Comparison of ENCODE assay signal across 9 mouse cellular contexts in genomic region chr8:79208691-79209640, GRCm38 (mm10). TPM values are rescaled to one million over a fixed set of nuclear protein-coding genes. Genes with fewer than 3 reads are reported as not detected.
DNase-seq lines count a peak whose midpoint lies in the region; ATAC-seq and TF ChIP-seq lines count a peak whose summit lies in the region.
"Had no signal": no experiment of that assay in that cellular context is flagged by ENCODE, and none has a peak within 500 bp of the region (broad histone marks: within the 10 kb centered on the region; RNA-seq: fewer than 3 reads in every experiment).

No protein-coding gene starts in this region.

- peak overlapping the region; percentile 100 for H3K27ac ChIP-seq in embryonic fibroblast, embryonic 13.5 days (ENCODE audit: insufficient read depth, low read length)
- H3K27ac ChIP-seq in heart, postnatal 0 days (ENCODE audit: low read depth): peak overlapping the region; percentile 97
- H3K27ac ChIP-seq in midbrain, embryonic 11.5 days (ENCODE audit: low read depth, low read length): no peak overlapping the region

- H3K9me3 ChIP-seq in heart, postnatal 0 days (replicated peaks; ENCODE audit: control insufficient read depth, low read length): no peaks in the 10 kb centered on the region
- no peaks in the 10 kb centered on the region for H3K9me3 ChIP-seq in midbrain, embryonic 11.5 days (ENCODE audit: control insufficient read depth, low read length)

- no peaks in the 10 kb centered on the region for H3K36me3 ChIP-seq in heart, postnatal 0 days (replicated peaks; ENCODE audit: control insufficient read depth, insufficient read depth, low read length)
- H3K36me3 ChIP-seq in midbrain, embryonic 11.5 days (ENCODE audit: control insufficient read depth, insufficient read depth, low read length): no peaks in the 10 kb centered on the region

- peak; percentile 73 for DNase-seq in adrenal gland, adult 2 months
- no peak for DNase-seq in adrenal gland, postnatal 4 days (ENCODE audit: low spot score in 2 of 2)
- peak; percentile 92 for DNase-seq in heart, postnatal 0 days (ENCODE audit: low spot score)
- DNase-seq in kidney, postnatal 14 days: peak; percentile 30
- DNase-seq in midbrain, embryonic 11.5 days (ENCODE audit: low spot score, missing footprints): peak; percentile 90
- DNase-seq in layer of hippocampus, adult 9-11 months: no peak

- peaks cover 19% of the 10 kb centered on the region for H3K4me1 ChIP-seq in embryonic fibroblast, embryonic 13.5 days (ENCODE audit: control insufficient read depth, insufficient read depth, low read length)
- H3K4me1 ChIP-seq in heart, postnatal 0 days (ENCODE audit: control insufficient read depth, insufficient read depth): peaks cover 38% of the 10 kb centered on the region
- peaks cover 16% of the 10 kb centered on the region for H3K4me1 ChIP-seq in midbrain, embryonic 11.5 days (ENCODE audit: control insufficient read depth, insufficient read depth, low read length)

- TF ChIP-seq CTCF in embryonic fibroblast, embryonic 13.5 days (IDR thresholded peaks at IDR 0.05; ENCODE audit: borderline replicate concordance, insufficient read depth, low read length): no peak
- no peak for TF ChIP-seq CTCF in heart, postnatal 0 days (IDR thresholded peaks at IDR 0.05; ENCODE audit: low read depth)

- H3K9ac ChIP-seq in heart, postnatal 0 days (replicated peaks; ENCODE audit: low read depth, low read length): peak overlapping the region; percentile 67
- H3K9ac ChIP-seq in midbrain, embryonic 11.5 days (ENCODE audit: low read length): peak overlapping the region; percentile 60

- peak; percentile 18; the same call in 1 of the 2 replicates for TF ChIP-seq EP300 in heart, postnatal 0 days (IDR thresholded peaks at IDR 0.05; ENCODE audit: low read depth)

- no peak overlapping the region for H3K4me3 ChIP-seq in embryonic fibroblast, embryonic 13.5 days (ENCODE audit: insufficient read depth, low read length)
- peak overlapping the region; percentile 38 for H3K4me3 ChIP-seq in heart, postnatal 0 days (ENCODE audit: low read depth, low read length)
- H3K4me3 ChIP-seq in midbrain, embryonic 11.5 days (ENCODE audit: low read depth, low read length): no peak overlapping the region; the same call in 1 of the 2 replicates

- TF ChIP-seq POLR2A in embryonic fibroblast, embryonic 13.5 days (IDR thresholded peaks at IDR 0.05; ENCODE audit: low read depth, low read length): peak; percentile 36

- H3K4me2 ChIP-seq in heart, postnatal 0 days (ENCODE audit: low read depth, low read length): peak overlapping the region; percentile 60
- H3K4me2 ChIP-seq in midbrain, embryonic 11.5 days: peak overlapping the region; percentile 51

- peak; percentile 91 for ATAC-seq in heart, postnatal 0 days (ENCODE audit: insufficient read depth, low read depth)
- peak; percentile 51 for ATAC-seq in midbrain, embryonic 11.5 days (ENCODE audit: low FRiP score)
- ATAC-seq in granulocyte monocyte progenitor cell, adult 5-6 weeks (replicated peaks; ENCODE audit: poor library complexity, severe bottlenecking): no peak

- H3K27me3 ChIP-seq in heart, postnatal 0 days (ENCODE audit: control insufficient read depth, insufficient read depth, low read length): no peaks in the 10 kb centered on the region
- no peaks in the 10 kb centered on the region for H3K27me3 ChIP-seq in midbrain, embryonic 11.5 days (ENCODE audit: control insufficient read depth, insufficient read depth, low read length)

- WGBS in heart, postnatal 0 days: 16% methylated on average over 15 of the region's 15 CpGs
- 10% methylated on average over 15 of the region's 15 CpGs for WGBS in midbrain, embryonic 11.5 days

RNA-seq across cellular contexts. Expression of gene 1700011L22Rik, which starts 39.4 kb away (rescaled TPM):
- not detected for total RNA-seq in adrenal gland, adult 2 months (2021)
- not detected in 2 replicates for polyA plus RNA-seq in adrenal gland, adult 2 months (2012; rRNA removed)
- total RNA-seq in adrenal gland, postnatal 4 days (2021): not detected
- not detected in 2 replicates for polyA plus RNA-seq in embryonic fibroblast, embryonic 13.5 days (2011; ENCODE audit: insufficient read length, low read depth, missing spikeins)
- not detected in 2 replicates for total RNA-seq in heart, postnatal 0 days (2014; rRNA removed; ENCODE audit: low replicate concordance)
- polyA plus RNA-seq in heart, postnatal 0 days (2015; fragmentation: Nextera tagmentation; extraction: Ambion mirVana): 0.12 TPM in 1 of 2 replicates, not detected in the other
- not detected in 2 replicates for polyA plus RNA-seq in midbrain, embryonic 11.5 days (2014; fragmentation: Nextera tagmentation; extraction: Ambion mirVana)
- not detected in 2 replicates for total RNA-seq in granulocyte monocyte progenitor cell, adult 5-6 weeks (2014; fragmentation: Nextera tagmentation)
- not detected in 2 replicates for total RNA-seq in granulocyte monocyte progenitor cell, adult 5-6 weeks (2017)
- total RNA-seq: liver, adult 2 months had no signal
- polyA plus RNA-seq: liver, adult 2 months had no signal

Comparison
In these comparisons a context has a peak if more than half of its experiments do, and no peak if none do; other contexts are left out.
1. DNase-seq: peak in adrenal gland, adult 2 months (single experiment), heart, postnatal 0 days (single experiment), kidney, postnatal 14 days (single experiment) and midbrain, embryonic 11.5 days (single experiment); none in adrenal gland, postnatal 4 days (0 of 2) and layer of hippocampus, adult 9-11 months (single experiment).